Mouse (Mus musculus): Measurements from ENCODE around the gene Dscam. TPM values are rescaled to one million over a fixed set of nuclear protein-coding genes. Genes with fewer than 3 reads are reported as not detected.

Gene Dscam
- total RNA-seq, 2 experiments from 2014 or later, result not detected

DNA sequence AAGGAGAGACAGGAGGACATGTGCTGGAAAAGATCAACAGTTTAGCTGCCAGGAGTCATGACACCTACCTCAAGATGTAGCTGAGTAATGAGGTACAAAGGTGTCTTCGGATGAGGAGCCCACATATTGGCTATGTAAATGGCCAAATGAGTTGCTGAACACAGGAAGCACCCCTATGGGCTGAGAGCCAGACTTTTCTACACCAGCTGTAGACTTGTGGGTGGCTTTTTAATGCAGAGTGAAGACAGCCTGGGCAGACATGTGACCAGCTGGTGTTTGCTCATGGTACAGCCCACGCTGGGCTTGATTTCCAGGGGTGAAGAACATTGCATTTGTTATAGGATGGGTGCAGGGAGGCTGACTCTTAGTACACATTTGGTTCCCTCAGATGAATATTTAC, 43.3 kb downstream of the Dscam start:
- ATAC-seq (replicated peaks; ENCODE audit: low FRiP score, poor library complexity, severe bottlenecking), result no peak

DNA sequence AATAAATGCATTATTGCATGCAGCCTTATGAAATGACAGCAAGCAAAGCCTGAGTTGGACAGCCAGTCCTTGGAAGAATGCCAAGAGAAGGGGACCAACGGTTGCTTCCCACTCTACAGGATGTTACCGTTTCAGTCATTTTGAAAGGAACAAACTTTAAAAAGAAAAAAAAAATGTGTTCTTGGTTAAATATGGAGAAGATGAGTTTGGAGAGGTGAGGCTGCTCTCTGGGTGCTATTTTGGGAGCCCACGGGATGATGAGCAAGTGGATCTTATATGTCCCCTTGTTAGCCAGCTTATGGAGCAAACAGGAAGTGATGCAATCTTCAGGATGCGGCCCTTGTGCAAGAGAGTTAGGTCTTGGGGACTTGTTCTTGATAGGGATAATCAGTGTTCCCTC, 60.5 kb downstream of the Dscam start:
- no peak for ATAC-seq (replicated peaks; ENCODE audit: low FRiP score, poor library complexity, severe bottlenecking)

DNA sequence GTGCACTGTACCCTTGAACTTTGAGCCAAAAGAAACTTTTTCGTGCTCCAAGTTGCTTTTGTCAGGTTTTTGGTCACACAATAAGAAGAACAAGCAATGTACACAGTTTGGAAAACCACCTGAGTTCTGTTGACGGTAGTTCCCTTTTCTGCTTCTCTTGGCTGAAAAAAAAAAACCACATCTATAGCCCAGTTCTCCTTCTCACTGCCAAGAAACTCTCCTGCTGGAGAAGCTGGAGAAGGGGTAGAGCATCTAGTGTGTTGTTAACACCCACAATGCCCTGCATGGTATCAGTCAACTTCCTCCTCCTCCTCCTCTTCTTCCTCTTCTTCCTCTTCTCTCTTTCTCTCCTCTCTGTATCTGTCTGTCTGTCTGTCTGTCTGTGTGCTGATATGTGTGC, 65.3 kb downstream of the Dscam start:
- no peak for ATAC-seq (replicated peaks; ENCODE audit: low FRiP score, poor library complexity, severe bottlenecking)

DNA sequence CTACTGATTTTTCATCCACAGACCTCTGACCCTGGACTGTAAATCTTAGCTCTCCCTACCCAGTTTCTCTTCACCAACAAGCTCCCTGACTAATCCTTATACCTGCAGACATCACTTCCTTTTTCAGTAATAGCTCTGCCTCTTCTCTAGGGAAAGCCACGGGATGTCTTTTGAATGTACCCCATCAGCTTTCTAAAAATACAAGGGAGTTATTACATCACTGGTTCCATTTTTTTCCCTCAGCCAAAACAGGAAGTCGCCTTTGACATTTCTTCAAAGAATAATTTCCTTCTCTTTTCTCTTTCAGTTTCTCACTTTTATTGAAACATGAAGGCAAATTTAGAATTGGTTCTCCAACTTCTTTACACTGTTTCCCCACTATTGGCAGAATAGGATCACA, 67.5 kb downstream of the Dscam start:
- no peak for ATAC-seq (replicated peaks; ENCODE audit: low FRiP score, poor library complexity, severe bottlenecking)

DNA sequence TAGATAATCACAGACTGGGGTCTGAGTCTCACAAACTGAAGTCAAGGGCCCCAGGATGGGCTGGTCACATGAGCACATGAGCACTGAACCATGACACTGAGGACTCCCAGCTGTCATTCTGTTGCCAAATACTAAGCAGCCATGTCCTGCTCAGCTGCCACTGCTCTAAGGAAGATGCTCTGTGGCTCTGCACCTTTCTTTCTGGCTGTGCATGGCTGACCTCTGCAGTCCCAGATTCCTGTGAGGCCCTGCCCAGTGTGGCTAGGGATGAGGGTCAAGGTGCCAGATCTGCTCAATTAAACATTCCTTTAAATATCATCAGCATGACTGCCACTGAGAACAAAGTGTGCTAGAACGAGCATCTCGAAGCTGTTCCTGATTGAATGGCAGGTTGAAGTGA, 70.5 kb downstream of the Dscam start:
- no peak for ATAC-seq (replicated peaks; ENCODE audit: low FRiP score, poor library complexity, severe bottlenecking)

DNA sequence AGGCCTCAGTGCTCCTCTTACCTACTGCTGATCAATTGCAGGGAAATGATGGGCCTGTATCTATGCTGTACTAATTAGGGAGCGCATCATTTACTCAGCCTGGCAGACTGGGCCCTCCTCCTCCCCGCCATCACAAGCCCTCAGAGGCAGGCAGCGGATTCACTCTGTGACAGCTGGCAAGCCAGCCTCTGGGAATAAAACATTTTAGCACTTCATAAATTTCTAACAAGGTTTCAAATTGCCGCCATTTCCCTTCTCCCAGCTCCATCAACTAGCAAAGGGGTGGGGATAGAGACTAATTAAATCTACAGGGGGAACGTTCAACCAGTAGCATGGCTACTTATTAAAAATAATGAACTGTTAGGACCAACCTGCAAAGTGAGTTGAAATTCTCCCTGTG, 72.0 kb downstream of the Dscam start:
- no peak for ATAC-seq (replicated peaks; ENCODE audit: low FRiP score, poor library complexity, severe bottlenecking)

DNA sequence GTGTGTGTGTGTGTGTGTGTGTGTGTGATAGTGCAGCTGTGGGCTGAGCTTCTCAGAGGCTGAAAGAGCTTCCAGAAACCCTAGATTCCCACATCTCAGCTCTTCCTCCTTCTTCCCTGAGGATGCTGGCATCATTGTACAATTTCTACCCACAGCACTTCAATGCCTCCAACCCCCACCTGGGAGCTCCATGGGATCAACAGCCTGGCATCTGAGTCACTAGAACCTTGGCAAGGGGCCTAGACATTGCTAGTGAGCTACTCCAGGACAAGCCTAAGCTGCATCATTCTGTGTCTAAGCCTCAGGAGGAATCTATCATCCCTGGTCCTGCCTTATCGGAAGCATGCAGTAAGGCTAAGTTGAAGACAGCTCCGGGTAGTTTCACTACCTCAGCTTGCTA, 73.8 kb downstream of the Dscam start:
- ATAC-seq (replicated peaks; ENCODE audit: low FRiP score, poor library complexity, severe bottlenecking), result no peak

DNA sequence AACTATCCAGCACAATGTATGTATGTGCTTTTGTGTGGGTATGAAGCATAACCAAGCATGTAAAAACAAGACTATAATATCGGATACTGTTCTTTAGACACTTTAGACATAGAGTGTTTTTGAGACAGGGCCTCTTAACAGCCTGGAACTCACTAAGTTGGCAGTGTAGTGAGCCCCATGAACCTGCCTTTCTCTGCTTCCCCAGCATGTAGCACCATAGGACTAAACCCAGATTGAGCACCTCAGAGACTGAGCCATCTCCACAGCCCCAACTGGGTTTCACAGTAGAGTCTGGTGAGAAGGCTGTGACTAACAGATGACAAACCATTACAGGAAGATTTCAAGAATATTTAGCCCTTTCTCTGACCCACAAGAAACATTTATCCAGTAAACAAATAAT, 75.1 kb downstream of the Dscam start:
- no peak for ATAC-seq (replicated peaks; ENCODE audit: low FRiP score, poor library complexity, severe bottlenecking)

DNA sequence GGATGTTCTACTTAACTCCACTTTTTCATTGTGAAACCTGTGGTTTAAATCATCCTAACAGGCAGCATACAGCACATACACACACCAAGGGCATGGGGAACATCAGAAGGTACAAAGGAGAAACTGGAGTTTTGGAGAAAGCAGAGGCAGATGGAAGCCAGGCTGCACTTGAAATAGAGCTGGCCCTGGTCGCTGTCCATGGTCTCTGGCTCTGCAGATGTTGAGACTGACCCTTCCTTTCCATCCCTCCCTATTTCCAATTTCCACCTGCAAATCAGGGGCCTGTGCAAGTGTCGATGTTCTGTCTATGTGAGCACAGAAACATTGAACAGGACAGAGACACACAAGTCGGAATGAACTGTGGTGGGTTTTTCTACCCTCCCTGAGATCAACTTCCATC, 81.2 kb downstream of the Dscam start:
- ATAC-seq (replicated peaks; ENCODE audit: low FRiP score, poor library complexity, severe bottlenecking), result no peak

DNA sequence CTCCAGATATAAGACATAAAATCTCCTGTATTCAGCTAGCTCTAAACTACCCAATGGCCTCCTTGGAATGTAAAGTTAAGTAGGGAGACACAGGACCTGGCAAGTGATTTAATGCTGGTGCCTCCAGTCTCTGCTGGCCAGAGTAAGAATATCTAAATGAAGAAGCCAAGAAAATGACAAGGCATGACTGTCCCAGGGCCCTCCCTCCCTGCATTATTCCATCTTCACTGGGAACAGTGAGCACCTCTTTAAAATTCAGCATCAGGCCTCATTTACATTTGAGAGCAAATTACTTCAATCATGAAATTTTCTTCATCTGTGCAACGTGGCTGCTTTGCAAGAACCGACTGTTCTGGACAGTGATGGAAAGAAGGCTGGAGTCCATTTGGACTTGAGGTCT, 86.9 kb downstream of the Dscam start:
- ATAC-seq (replicated peaks; ENCODE audit: low FRiP score, poor library complexity, severe bottlenecking), result no peak

DNA sequence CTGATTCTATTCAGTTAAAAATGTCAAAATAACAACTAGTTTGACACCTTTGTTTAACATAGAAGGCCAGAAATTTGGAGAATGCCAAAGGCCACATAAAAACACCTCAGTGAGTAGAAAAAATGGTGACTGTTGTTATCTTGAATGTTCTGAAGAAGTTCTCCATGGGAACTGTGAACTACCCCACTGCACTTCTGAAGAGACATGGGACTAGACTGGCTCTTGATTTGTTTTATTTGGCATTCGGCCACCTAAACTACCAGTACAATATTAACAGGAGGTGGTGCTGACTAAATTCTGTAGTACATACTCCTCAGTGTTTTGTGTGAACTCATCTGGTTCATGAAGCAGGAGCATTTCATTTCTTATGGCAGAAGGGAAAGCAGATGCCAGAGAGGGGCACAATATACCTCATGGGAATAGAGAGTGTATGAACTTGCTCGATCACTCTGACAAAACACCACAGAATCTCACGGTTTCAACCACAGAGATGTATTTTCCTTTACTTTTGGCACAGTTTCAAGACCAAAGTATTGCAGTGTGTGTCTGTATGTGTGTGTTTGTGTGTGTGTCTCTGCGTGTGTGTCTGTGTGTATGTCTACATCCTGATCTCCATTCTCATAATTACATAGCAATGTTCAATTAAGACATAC, 94.5 kb downstream of the Dscam start:
- no peak for ATAC-seq (replicated peaks; ENCODE audit: low FRiP score, poor library complexity, severe bottlenecking)

DNA sequence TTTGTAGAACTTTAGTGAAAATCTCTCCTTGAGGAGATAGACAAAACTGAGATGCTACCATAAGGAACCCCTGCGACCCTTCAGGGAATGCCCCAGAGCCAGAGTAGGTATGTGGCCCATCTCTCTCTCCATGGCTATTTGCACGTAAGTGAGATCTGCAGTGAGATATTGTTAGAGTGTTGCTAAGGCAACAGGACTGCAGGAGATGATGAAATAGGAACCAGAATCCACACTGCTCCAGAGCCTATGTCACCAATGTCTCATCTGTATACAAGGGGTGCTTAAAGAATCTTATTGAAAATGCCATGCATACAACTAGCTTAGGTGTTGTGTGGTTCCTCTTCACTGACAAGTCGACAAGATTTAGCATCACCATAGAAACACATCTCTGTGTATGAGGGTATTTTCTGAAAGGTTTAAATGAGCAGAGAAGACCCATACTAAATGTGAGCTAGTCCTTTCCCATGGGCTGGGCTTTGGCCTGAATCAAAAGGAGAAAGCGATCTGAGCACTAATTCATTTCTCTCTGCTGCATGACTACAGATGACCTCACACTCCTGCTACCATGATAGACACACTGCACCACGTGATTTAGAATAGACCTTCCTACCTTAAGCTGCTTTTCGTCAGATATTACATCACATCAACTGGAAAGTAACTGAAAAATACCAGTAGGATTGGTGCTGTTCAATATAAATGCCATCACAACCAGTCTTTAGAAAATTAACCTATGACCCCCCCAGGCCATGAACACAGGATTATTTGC, 95.2 kb downstream of the Dscam start:
- ATAC-seq (replicated peaks; ENCODE audit: low FRiP score, poor library complexity, severe bottlenecking), result no peak

DNA sequence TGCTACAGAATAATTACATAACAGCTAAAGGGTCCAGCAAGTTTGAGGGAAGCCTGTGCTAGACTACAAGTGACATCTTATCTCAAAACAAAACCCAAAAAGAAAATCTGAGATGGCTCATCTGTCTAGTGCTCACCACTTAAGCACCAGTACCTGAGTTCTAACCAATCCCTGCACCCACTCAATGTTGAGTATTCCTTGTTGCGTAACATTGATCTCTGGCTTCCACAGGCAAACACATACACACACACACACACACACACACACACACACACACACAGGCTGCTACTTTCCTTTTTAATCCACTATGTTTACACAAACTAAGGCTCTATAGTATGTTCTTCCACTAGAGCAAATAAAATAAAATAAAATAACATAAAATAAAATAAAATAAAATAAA, 96.7 kb downstream of the Dscam start:
- no peak for ATAC-seq (replicated peaks; ENCODE audit: low FRiP score, poor library complexity, severe bottlenecking)

DNA sequence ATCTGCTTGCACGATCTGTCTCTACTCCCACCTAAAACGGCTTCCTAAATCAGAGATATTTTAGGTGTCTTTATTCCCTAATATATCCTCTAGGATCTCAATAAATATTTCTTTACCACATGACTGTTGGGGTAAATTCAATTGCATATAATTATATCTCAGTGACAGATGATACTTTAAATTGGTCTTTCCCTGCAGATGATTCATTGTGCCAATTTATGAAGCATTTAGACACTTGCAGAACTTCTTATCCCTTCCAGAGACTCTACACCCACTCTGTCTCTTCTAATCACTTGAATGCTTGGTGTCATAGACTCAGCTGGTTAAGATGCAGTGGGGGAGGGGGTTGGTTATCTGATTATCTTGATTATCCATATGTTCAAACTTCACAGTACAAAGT, 97.9 kb downstream of the Dscam start:
- ATAC-seq (replicated peaks; ENCODE audit: low FRiP score, poor library complexity, severe bottlenecking), result no peak

DNA sequence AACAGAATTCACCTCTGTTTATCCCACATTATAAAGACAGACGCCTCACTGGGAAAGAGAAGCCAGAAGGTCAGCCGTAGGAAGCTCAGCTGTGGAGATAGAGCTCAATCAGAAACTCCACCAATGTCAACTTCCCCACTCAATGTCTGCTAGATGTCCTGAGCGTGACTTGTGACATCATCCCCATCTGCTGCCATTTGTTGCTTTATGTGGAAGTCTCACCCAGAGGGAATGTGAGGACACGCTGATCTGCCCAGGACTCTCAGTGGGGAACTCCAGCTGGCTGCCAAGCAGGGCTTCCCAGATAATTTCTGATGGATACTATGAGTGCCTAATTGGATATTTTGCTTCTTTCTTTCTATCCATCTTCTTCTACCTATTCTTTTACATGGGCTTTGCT, 103.7 kb downstream of the Dscam start:
- no peak for ATAC-seq (replicated peaks; ENCODE audit: low FRiP score, poor library complexity, severe bottlenecking)

DNA sequence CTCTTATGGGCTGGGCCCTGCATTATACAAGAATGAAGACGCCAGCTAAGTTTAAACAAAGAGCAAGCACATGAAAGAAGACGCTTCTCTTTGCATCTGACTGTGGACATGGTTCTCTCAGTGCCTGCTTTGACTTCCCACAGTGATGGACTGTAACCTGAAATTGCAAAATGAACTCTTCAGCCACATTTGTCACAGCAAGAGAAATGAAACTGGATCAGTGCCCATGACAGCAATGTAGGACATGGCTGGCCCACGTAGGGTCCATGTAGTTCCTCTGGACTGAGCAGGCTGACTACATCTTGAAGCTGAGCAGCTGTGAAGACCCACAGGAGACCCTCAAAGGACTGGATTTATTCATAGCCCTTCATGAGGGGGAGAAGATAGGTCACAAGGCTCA, 108.3 kb downstream of the Dscam start:
- ATAC-seq (replicated peaks; ENCODE audit: low FRiP score, poor library complexity, severe bottlenecking), result no peak

DNA sequence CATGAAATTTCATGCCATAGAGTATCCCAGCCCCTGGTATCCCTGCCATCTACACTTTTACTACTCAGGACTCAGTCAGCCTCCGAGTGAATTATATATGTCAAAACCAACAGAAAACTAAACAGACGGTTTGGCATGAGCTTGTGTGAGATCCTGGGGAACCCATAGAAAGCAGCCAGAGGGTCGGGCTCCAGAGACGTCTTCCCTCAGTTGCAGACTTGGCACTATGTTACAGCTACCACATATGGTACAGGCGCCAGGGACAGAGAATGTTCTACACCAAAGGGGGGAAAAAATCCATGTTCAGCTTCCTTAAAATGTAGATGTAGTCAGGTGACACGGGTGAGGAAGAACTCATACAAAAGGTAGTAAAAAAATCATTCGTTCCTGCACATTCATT, 109.2 kb downstream of the Dscam start:
- ATAC-seq (replicated peaks; ENCODE audit: low FRiP score, poor library complexity, severe bottlenecking), result no peak

DNA sequence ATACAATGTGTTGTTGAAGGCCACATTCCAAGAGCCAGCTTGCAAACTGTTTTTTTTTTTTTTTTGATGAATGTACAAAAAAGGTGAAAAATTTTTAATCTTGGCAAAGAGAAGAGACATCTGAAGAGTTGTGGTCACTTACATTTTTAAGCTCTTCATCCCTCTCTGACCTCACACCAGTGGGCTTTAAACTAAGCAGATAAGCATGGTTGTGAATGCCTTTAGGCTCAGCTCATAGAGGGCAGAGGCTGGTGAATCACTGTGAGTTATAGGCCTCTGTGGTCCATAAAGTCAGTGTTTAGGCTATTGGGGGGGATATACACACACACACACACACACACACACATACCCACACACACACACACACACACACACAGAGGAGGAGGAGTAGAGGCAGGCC, 109.8 kb downstream of the Dscam start:
- no peak for ATAC-seq (replicated peaks; ENCODE audit: low FRiP score, poor library complexity, severe bottlenecking)

DNA sequence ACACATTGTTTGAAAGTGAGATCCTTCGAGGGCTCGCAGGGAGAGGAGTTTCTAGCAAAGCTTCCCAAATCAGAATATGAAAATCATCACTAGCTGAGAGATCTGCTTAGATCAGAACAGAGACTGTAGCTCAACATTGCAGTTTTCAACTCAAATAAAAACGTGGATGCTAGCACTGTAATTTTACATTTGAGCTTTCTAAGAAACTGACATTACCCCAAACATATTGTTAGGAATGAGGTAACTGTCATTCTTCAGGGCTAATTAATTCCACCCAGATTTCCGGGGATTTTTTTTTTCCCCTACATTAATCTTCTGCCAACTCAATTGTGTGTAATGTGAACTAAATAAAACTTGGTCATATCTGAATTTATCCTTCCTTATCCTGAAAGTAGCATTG, 110.3 kb downstream of the Dscam start:
- ATAC-seq (replicated peaks; ENCODE audit: low FRiP score, poor library complexity, severe bottlenecking), result no peak

DNA sequence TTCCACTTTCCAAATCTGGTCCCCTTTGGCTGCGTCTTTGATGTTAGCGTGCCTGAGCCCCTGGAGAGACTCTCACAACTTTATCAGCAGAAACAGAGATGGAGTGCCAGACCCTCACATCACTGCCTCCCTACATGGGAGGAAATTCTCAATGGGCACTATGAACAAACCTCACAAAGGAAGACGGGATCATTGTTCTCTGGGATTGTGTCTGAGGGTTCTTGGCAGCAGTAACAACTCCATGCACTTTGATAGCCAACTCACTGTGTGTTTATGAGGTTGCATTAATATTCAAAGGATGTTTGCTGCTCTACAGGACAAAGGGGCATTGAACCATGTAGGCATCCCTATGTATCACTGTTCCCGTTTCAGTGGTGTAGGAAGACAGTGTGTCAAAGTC, 135.3 kb downstream of the Dscam start:
- ATAC-seq (replicated peaks; ENCODE audit: low FRiP score, poor library complexity, severe bottlenecking), result no peak

DNA sequence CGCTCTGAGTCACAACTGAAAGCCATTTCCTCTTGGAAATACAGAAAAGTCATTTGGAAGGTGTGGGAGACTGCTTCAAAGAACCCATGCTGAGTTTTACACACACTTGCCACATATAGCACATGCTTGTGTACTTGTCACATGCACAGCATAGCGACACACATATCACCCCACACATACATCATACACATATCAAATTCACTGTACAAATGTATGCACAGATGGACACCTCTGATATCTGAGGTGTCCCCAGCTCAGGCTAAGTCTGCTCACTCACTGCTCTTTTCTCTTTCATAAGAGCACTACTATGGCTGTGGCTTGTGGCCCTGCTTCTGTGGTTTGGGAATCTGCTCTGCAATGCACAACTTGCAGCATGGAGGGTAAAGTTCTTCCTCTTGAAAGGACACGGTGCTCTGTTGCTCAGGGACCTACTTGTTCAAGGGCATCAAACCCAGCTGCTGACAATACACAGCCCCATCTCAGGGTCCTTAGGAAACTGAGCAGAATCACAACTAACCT, 137.0 kb downstream of the Dscam start:
- ATAC-seq (replicated peaks; ENCODE audit: low FRiP score, poor library complexity, severe bottlenecking), result no peak

DNA sequence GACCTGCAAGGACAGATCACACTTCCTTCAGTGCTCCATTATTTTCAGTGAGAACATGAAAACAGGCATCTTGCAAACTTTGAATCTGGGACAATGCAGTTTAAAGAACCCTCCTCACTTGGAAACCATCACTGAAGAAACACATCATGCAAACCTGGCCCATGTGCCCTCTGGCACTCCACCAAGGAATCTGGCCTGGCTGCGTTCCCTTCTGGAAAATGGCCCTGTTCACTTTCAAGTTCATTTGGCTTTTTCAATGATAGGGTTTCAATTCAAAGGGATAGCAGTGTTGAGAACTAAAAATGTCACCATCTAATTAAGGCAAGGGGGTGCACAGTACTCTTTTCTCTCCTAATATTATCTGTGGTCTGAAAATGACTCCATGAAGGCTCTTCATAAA, 142.9 kb downstream of the Dscam start:
- no peak for ATAC-seq (replicated peaks; ENCODE audit: low FRiP score, poor library complexity, severe bottlenecking)

Data from erythroid progenitor cell, adult 5-6 weeks (primary cell).